Mouse (Mus musculus): Measurements from ENCODE around the gene Scgb1b15.
"Not testable (repeated sequence)": the region's sequence is repeated elsewhere in the genome, so short reads cannot be mapped to it uniquely, and the experiment has no call there.

The Scgb1b15 gene

DNA sequence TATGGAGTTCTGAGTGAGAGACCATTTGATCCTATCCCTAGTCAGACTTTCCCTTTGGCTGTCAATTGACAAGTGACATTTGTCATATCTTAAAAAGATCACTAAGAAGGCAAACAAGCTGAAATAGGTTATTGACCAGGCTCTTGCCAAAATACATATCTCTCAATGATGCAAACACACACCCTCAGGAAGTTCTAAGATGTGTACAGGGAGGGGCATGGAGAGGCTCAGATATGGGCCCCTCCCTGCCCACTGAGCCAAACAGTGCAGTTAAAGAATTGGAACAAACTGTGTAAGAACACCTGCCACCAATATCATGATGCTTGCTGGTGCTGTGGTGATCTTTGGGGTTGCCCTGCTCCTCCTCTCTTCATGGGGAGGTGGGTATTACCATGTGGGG, at the start of gene Scgb1b15:
Gene Scgb1b15, plus strand, starts transcription at position 301 of the 400 bp plus-strand sequence.
- DNase-seq = not testable (repeated sequence)

GRCm38 (mm10) chr7:32829562-32829961, 6.8 kb upstream of the Scgb1b15 start, which contains the start of gene Scgb2b15:
TSS of gene Scgb2b15 (minus strand) at chr7:32829662.
- not testable (repeated sequence) for DNase-seq
